Mouse (Mus musculus): ENCODE measurements around the gene Tsga10ip. TPM values are rescaled to one million over a fixed set of nuclear protein-coding genes. Genes with fewer than 3 reads are reported as not detected.
"Not testable (repeated sequence)": the region's sequence is repeated elsewhere in the genome, so short reads cannot be mapped to it uniquely, and the experiment has no call there.

The Tsga10ip gene
- polyA plus RNA-seq, 1 experiment from 2014 or later = not detected

DNA sequence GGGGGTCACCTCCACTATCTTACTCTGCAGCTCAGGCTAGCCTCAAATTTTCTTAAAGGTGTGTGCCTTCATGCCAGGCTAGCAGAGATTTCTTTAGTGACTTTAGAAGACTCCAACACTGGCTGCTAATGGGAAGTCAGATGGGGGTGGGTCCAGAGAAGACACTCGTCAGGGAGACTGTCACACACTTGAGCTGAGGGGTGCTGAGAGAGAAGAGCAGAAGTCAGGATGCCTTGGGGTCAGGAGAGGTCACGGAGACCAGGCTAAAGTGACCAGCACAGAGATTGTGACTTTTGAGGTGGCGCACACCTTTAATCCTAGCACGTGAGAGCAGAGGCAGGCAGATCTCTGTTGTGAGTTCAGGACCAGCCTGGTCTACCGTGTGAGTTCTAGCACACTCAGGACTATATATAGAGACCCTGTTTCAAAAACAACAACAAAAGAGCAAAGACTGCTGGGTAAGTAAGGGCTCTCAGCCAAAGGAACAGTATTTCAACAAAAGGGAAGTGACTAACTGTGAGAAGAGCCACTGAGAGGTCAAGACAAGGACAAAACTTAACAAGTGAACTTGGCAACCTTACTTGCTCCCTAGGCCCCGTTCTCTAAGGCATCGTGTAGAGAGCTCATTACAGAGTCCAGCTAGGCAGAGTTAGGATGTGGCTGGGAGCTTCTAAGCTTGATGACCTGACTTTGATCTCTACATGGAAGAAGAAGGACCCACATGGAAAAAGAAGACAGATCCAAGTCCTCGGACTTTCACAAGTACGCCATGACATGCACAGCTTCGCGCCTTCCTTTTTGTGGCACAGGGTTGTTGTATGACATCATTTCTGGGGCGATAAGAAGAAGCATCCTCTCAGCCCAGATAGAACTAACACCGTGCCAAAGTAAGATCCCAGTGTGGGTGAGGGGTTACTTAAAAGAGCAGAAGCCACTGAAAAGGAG is 6.0 kb upstream of the Tsga10ip start:
- Histone ChIP-seq H3K27ac (ENCODE audit: low read length) (no peak overlapping the region), H3K4me1 (ENCODE audit: control insufficient read depth, insufficient read depth, low read length) (peaks cover 8% of the 10 kb centered on the region; the same call in 1 of the 2 replicates), H3K4me2 (replicated peaks; ENCODE audit: low read depth, low read length) (no peak overlapping the region), H3K27me3 (ENCODE audit: control insufficient read depth, insufficient read depth, low read length) (no peaks in the 10 kb centered on the region), H3K9ac (replicated peaks; ENCODE audit: low read depth, low read length) (no peak overlapping the region), H3K36me3 (ENCODE audit: control insufficient read depth, insufficient read depth, low read length) (0 out of 2 replicates have a peak, but pooled peaks cover 2% of the 10 kb centered on the region), H3K4me3 (ENCODE audit: low read depth, low read length) (no peak overlapping the region), H3K9me3 (ENCODE audit: control insufficient read depth, low read depth, low read length) (no peaks in the 10 kb centered on the region)
- no peak for ATAC-seq (ENCODE audit: insufficient number of reproducible peaks, insufficient read depth, low FRiP score, low read depth)
- 90% methylated on average over 13 of the region's 13 CpGs for WGBS

DNA sequence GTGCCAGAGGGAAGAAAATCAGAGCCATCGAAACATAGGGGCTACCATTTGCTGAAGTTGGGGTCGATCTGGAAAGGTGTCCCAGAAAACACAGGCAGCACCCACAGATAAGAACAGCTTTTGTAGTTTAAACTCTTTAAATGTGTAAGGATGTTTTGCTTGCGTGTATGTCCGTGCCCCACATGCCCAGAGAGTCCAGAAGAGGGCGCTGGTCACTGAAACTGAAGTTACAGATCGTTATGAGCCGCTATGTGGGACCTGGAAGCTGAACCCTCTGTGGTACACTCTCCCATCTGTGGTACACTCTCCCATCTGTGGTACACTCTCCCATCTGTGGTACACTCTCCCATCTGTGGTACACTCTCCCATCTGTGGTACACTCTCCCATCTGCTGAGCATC is 4.8 kb upstream of the Tsga10ip start:
- Histone ChIP-seq H3K27me3 (ENCODE audit: control insufficient read depth, insufficient read depth, low read length) (no peaks in the 10 kb centered on the region), H3K4me1 (ENCODE audit: control insufficient read depth, insufficient read depth, low read length) (peaks cover 8% of the 10 kb centered on the region; the same call in 1 of the 2 replicates), H3K9ac (replicated peaks; ENCODE audit: low read depth, low read length) (peak overlapping the region; percentile 65; the same call in 1 of the 2 replicates), H3K27ac (ENCODE audit: low read length) (peak overlapping the region; percentile 80), H3K9me3 (ENCODE audit: control insufficient read depth, low read depth, low read length) (no peaks in the 10 kb centered on the region), H3K4me3 (ENCODE audit: low read depth, low read length) (peak overlapping the region; percentile 49), H3K36me3 (ENCODE audit: control insufficient read depth, insufficient read depth, low read length) (0 out of 2 replicates have a peak, but pooled peaks cover 2% of the 10 kb centered on the region), H3K4me2 (replicated peaks; ENCODE audit: low read depth, low read length) (peak overlapping the region; percentile 76)
- WGBS = 10% methylated on average over 7 of the region's 7 CpGs
- ATAC-seq (ENCODE audit: insufficient number of reproducible peaks, insufficient read depth, low FRiP score, low read depth) = peak; percentile 7; the same call in 1 of the 2 replicates

DNA sequence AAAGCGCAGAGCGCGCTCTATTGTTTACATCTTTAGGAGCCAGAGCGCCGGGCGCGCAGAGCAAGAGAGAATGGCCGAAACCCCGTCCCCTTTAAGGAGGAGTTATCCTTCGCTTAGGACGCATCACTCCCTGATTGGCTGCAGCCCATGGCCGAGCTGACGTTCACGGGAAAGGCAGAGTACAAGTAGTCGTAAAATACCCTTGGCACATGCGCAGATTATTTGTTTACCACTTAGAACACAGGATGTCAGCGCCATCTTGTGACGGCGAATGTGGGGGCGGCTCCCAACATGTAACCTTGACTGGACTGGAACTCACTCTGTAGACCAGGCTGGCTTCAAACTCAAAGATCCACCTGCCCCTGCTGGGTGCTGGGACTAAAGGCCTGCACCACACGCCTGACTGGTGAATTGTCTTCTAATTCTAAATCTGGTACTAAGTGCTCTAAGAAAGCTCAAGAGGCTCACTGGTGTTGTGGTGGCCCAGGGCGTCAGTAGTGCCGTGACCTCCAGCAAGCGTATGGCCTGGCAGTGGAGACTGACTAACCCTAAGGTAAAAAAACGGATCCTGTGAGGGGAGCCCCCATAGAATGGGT is 4.3 kb upstream of the Tsga10ip start:
- Histone ChIP-seq H3K9ac (replicated peaks; ENCODE audit: low read depth, low read length) (peak overlapping the region; percentile 65; the same call in 1 of the 2 replicates), H3K4me3 (ENCODE audit: low read depth, low read length) (peak overlapping the region; percentile 49), H3K4me2 (replicated peaks; ENCODE audit: low read depth, low read length) (peak overlapping the region; percentile 76), H3K27ac (ENCODE audit: low read length) (peak overlapping the region; percentile 80)
- 9% methylated on average over 20 of the region's 25 CpGs for WGBS
- ATAC-seq (ENCODE audit: insufficient number of reproducible peaks, insufficient read depth, low FRiP score, low read depth) = peak; percentile 79
- not testable (repeated sequence) for H3K9me3 ChIP-seq (ENCODE audit: control insufficient read depth, low read depth, low read length); H3K4me1 ChIP-seq (ENCODE audit: control insufficient read depth, insufficient read depth, low read length); H3K27me3 ChIP-seq (ENCODE audit: control insufficient read depth, insufficient read depth, low read length); H3K36me3 ChIP-seq (ENCODE audit: control insufficient read depth, insufficient read depth, low read length)

DNA sequence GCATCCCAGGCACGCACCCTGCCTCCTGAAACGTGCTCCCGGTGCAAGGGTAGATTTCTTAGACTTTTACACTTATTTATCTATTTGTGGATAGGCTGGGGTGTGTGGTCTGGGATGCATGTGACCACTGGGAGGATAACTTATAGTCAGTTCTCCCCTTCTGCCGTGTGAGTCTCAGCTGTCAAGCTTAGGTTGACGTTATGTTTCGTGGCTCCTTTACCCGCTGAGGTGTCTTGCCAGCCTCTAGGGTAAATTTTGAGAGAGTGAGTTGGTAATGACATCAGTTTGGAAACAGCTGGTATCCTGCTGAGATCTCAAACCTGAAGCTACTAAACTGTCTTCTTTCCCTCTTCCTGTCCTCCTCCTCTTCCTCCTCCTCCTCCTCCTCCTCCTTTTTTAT is 3.6 kb upstream of the Tsga10ip start:
- WGBS = 18% methylated on average over 7 of the region's 7 CpGs
- H3K27me3 ChIP-seq (ENCODE audit: control insufficient read depth, insufficient read depth, low read length) = no peaks in the 10 kb centered on the region
- 0 out of 2 replicates have a peak overlapping the region, but pooled peaks have one; percentile 18 for H3K9ac ChIP-seq (replicated peaks; ENCODE audit: low read depth, low read length)
- H3K4me1 ChIP-seq (ENCODE audit: control insufficient read depth, insufficient read depth, low read length) = peaks cover 8% of the 10 kb centered on the region; the same call in 1 of the 2 replicates
- ATAC-seq (ENCODE audit: insufficient number of reproducible peaks, insufficient read depth, low FRiP score, low read depth) = no peak
- H3K9me3 ChIP-seq (ENCODE audit: control insufficient read depth, low read depth, low read length) = no peaks in the 10 kb centered on the region
- H3K4me3 ChIP-seq (ENCODE audit: low read depth, low read length) = peak overlapping the region; percentile 29
- peak overlapping the region; percentile 33; the same call in 1 of the 2 replicates for H3K27ac ChIP-seq (ENCODE audit: low read length)
- peak overlapping the region; percentile 51 for H3K4me2 ChIP-seq (replicated peaks; ENCODE audit: low read depth, low read length)
- H3K36me3 ChIP-seq (ENCODE audit: control insufficient read depth, insufficient read depth, low read length) = 0 out of 2 replicates have a peak, but pooled peaks cover 2% of the 10 kb centered on the region

DNA sequence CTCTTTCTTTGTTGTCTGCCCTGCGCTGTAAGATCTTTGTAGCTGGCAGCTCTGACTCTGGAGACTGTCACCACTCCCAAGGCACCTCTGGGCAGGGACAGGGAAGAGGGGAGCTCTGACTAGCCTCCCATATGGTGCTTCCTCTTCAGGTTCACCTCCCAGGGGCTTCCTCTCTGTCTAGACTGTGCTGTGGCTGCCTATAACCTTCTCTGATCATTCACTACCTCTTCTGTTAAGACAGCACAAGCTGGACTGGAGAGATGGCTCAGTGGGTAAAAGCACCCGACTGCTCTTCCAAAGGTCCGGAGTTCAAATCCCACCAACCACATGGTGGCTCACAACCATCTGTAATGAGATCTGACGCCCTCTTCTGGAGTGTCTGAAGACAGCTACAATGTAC is 1.3 kb downstream of the Tsga10ip start:
- H3K36me3 ChIP-seq (ENCODE audit: control insufficient read depth, insufficient read depth, low read length); ATAC-seq (ENCODE audit: insufficient number of reproducible peaks, insufficient read depth, low FRiP score, low read depth); H3K4me1 ChIP-seq (ENCODE audit: control insufficient read depth, insufficient read depth, low read length); H3K9ac ChIP-seq (replicated peaks; ENCODE audit: low read depth, low read length); H3K4me2 ChIP-seq (replicated peaks; ENCODE audit: low read depth, low read length); H3K9me3 ChIP-seq (ENCODE audit: control insufficient read depth, low read depth, low read length); H3K4me3 ChIP-seq (ENCODE audit: low read depth, low read length); H3K27ac ChIP-seq (ENCODE audit: low read length); H3K27me3 ChIP-seq (ENCODE audit: control insufficient read depth, insufficient read depth, low read length): not testable (repeated sequence)
- 70% methylated on average over 4 of the region's 4 CpGs for WGBS

DNA sequence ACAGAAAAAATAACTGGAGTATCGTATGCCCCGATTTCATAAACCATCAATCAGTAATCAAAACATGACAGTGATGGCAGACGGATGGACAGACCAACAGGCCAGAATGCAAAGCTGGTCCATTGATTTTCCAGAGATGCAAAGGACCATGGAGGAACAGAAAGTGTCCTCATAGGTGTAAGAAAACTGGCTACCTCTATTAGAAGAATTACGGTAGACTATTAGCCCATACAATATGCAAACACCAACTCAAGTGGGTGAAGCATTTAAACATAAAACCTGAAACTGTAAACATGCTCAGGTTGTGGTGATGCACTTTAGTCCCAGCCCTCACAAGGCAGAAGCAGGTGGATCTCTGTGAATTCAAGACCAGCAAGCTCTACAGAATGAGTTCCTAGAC is 7.0 kb downstream of the Tsga10ip start:
- Histone ChIP-seq H3K27me3 (ENCODE audit: control insufficient read depth, insufficient read depth, low read length) (no peaks in the 10 kb centered on the region), H3K4me1 (ENCODE audit: control insufficient read depth, insufficient read depth, low read length) (peaks cover 2% of the 10 kb centered on the region; the same call in 1 of the 2 replicates), H3K27ac (ENCODE audit: low read length) (no peak overlapping the region), H3K36me3 (ENCODE audit: control insufficient read depth, insufficient read depth, low read length) (no peaks in the 10 kb centered on the region), H3K9ac (replicated peaks; ENCODE audit: low read depth, low read length) (no peak overlapping the region), H3K4me2 (replicated peaks; ENCODE audit: low read depth, low read length) (no peak overlapping the region), H3K9me3 (ENCODE audit: control insufficient read depth, low read depth, low read length) (no peaks in the 10 kb centered on the region), H3K4me3 (ENCODE audit: low read depth, low read length) (no peak overlapping the region)
- WGBS = 64% methylated on average over 4 of the region's 4 CpGs
- ATAC-seq (ENCODE audit: insufficient number of reproducible peaks, insufficient read depth, low FRiP score, low read depth) = no peak

DNA sequence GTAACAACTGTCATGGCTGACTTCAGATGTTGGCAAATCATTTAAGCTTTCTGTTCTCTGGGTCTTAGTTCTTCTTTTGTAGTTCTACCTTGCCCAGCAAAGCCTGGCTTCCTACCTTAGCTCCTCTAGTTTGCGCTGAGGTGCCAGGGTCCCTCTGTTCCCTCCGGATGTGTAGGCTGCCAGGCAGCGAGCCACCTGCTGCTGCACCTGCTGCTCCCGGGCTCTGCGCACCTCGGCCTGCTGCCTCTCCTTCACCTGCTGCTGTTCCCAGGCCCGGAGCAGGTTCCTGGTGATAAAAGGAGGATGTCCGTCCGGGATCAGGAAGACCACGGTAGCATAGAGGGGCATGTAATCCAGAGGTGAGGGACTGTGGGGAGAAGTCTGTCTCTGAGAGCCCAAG is 8.2 kb downstream of the Tsga10ip start:
- H3K27ac ChIP-seq (ENCODE audit: low read length) = no peak overlapping the region
- no peaks in the 10 kb centered on the region for H3K36me3 ChIP-seq (ENCODE audit: control insufficient read depth, insufficient read depth, low read length)
- no peaks in the 10 kb centered on the region for H3K27me3 ChIP-seq (ENCODE audit: control insufficient read depth, insufficient read depth, low read length)
- no peak overlapping the region for H3K4me2 ChIP-seq (replicated peaks; ENCODE audit: low read depth, low read length)
- H3K9ac ChIP-seq (replicated peaks; ENCODE audit: low read depth, low read length) = no peak overlapping the region
- H3K4me1 ChIP-seq (ENCODE audit: control insufficient read depth, insufficient read depth, low read length) = peaks cover 7% of the 10 kb centered on the region; the same call in 1 of the 2 replicates
- H3K4me3 ChIP-seq (ENCODE audit: low read depth, low read length) = no peak overlapping the region
- no peaks in the 10 kb centered on the region for H3K9me3 ChIP-seq (ENCODE audit: control insufficient read depth, low read depth, low read length)
- 43% methylated on average over 10 of the region's 10 CpGs for WGBS
- ATAC-seq (ENCODE audit: insufficient number of reproducible peaks, insufficient read depth, low FRiP score, low read depth) = no peak

DNA sequence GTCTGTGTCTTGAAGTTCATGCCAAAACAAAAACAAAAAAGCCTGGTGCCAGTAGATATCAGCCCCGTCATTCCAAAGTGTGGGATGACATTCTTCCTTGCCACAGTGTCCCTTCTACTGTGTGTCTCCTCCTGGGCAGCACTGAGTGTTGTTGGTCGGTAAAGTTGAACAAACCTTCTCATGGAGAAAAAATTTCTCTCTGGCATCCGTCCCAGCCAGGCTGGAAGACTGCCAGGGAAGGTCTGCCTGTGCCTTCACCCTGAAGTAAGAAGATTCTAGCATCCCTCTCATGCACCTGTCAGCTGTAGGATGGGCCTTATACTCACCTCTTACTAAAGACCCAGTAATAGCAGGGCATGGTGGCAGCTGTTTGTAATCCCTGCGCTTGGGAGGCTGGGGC is 9.4 kb downstream of the Tsga10ip start:
- Histone ChIP-seq H3K27ac (ENCODE audit: low read length) (no peak overlapping the region), H3K27me3 (ENCODE audit: control insufficient read depth, insufficient read depth, low read length) (no peaks in the 10 kb centered on the region), H3K9me3 (ENCODE audit: control insufficient read depth, low read depth, low read length) (no peaks in the 10 kb centered on the region), H3K9ac (replicated peaks; ENCODE audit: low read depth, low read length) (no peak overlapping the region), H3K36me3 (ENCODE audit: control insufficient read depth, insufficient read depth, low read length) (no peaks in the 10 kb centered on the region), H3K4me2 (replicated peaks; ENCODE audit: low read depth, low read length) (no peak overlapping the region), H3K4me1 (ENCODE audit: control insufficient read depth, insufficient read depth, low read length) (peaks cover 7% of the 10 kb centered on the region; the same call in 1 of the 2 replicates), H3K4me3 (ENCODE audit: low read depth, low read length) (no peak overlapping the region)
- 56% methylated on average over 4 of the region's 4 CpGs for WGBS
- ATAC-seq (ENCODE audit: insufficient number of reproducible peaks, insufficient read depth, low FRiP score, low read depth) = no peak
